Mouse (Mus musculus): ENCODE results near the gene Lipm. TPM values are rescaled to one million over a fixed set of nuclear protein-coding genes. Genes with fewer than 3 reads are reported as not detected.

Lipm gene
- polyA plus RNA-seq, 1 experiment from 2014 or later: not detected

DNA sequence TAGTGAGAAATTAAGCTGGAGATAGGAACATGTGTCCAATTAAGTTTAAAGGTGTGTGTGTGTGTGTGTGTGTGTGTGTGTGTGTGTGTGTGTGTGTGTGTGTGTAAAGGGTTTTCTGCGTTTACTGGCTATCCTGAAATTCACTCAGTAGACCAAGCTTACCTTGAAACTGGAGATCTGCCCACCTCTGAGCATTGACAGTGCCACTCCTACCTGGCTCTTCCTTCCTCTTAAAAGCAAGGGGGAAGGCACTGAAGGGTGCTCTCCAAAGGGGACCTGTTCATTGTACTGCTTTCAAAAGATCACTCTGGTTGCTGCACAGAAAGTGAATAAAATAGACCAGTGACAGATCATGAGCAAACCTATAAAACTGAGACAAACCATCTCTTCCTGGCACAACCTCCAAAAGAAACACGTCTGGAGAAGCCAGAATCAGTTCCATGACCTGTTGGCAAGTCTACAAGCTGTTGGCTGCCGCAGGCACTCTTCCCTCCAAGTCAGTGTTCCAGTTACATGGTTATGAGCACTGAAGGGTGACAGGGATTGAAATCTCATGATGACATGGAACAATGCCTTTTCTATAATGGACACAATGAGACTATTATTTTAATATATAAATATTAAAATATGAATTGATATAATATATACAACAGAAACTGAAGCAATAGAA lies 11.6 kb upstream of the Lipm start:
- ATAC-seq (ENCODE audit: insufficient read depth) (no peak), DNase-seq (no peak)
- Histone ChIP-seq H3K27me3 (ENCODE audit: insufficient read depth, low read length) (no peaks in the 10 kb centered on the region), H3K9ac (no peak overlapping the region), H3K36me3 (ENCODE audit: insufficient read depth) (no peaks in the 10 kb centered on the region), H3K4me3 (ENCODE audit: low read depth, low read length) (no peak overlapping the region), H3K27ac (ENCODE audit: low read depth) (no peak overlapping the region), H3K4me2 (no peak overlapping the region), H3K9me3 (ENCODE audit: low read depth, low read length) (no peaks in the 10 kb centered on the region), H3K4me1 (ENCODE audit: insufficient read depth) (no peaks in the 10 kb centered on the region)
- 69% methylated on average over 3 of the region's 3 CpGs for WGBS
- TF ChIP-seq CTCF (IDR thresholded peaks at IDR 0.05; ENCODE audit: low read depth): no peak

DNA sequence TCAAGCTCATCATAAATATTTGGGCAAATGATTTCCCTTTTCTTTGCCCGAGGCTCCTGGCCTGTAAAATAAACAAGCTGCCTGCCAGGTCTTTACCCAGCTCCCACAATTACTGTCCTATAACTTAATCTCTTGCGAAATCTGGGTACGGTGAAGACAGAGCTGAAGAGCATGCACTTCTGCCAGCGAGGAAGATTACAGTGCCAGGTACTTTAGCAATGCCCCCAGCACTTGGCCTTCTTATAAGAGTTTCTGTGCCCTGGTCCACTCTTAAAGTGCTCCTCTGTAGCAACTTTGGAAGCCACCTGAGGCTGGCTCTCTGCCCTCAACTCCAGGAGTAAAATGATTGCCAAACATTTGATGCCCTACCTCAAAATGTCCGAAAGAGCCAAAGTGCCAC lies 5.4 kb upstream of the Lipm start:
- H3K36me3 ChIP-seq (ENCODE audit: insufficient read depth): no peaks in the 10 kb centered on the region
- H3K9ac ChIP-seq: no peak overlapping the region
- no peaks in the 10 kb centered on the region for H3K4me1 ChIP-seq (ENCODE audit: insufficient read depth)
- no peak overlapping the region for H3K4me3 ChIP-seq (ENCODE audit: low read depth, low read length)
- H3K27me3 ChIP-seq (ENCODE audit: insufficient read depth, low read length): no peaks in the 10 kb centered on the region
- 60% methylated on average over 5 of the region's 5 CpGs for WGBS
- no peak for DNase-seq
- H3K4me2 ChIP-seq: no peak overlapping the region
- TF ChIP-seq CTCF (IDR thresholded peaks at IDR 0.05; ENCODE audit: low read depth): no peak
- no peak overlapping the region for H3K27ac ChIP-seq (ENCODE audit: low read depth)
- H3K9me3 ChIP-seq (ENCODE audit: low read depth, low read length): no peaks in the 10 kb centered on the region
- no peak for ATAC-seq (ENCODE audit: insufficient read depth)

DNA sequence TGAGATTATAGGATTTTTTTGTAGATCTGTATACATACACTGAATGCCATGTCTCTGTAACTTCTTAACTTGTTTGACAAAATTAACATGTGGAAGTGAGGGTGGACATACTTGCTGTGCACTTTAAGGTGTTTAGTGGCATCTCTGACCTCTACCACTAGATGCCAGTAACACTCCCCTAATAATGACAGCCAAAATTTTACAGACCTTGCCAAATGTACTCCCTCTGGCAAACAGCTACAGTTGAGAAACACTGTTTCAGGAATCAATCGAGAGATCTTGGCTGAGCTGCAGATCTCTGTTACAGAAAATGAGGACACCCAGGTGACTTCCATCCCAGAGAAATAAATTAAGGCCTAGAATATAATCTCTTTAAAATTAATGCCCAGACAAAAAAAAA lies 4.5 kb upstream of the Lipm start:
- peak; percentile 7 for DNase-seq

DNA sequence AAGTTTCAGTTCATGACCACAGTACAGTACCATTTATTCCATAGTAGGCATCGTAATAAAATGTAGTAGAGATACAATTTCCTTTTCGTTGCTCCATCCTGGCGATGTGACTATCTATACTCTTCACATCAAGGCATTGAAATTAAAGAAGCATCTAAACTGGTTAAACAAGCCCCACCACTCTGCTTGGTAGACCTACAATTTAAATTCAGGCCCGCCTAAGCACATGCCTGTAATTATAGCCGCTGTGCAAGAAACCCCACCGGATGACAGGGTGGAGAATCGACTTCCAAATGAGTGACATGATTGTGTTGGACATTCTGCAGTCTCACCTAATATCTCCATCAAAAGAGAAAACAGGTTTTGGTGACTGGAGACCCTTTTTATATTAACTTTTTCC lies 1.2 kb downstream of the Lipm start:
- H3K4me3 ChIP-seq (ENCODE audit: low read depth, low read length): no peak overlapping the region
- H3K36me3 ChIP-seq (ENCODE audit: insufficient read depth): no peaks in the 10 kb centered on the region
- H3K9ac ChIP-seq: no peak overlapping the region
- H3K4me2 ChIP-seq: no peak overlapping the region
- H3K27ac ChIP-seq (ENCODE audit: low read depth): no peak overlapping the region
- ATAC-seq (ENCODE audit: insufficient read depth): no peak
- no peaks in the 10 kb centered on the region for H3K27me3 ChIP-seq (ENCODE audit: insufficient read depth, low read length)
- no peak for TF ChIP-seq CTCF (IDR thresholded peaks at IDR 0.05; ENCODE audit: low read depth)
- no peaks in the 10 kb centered on the region for H3K4me1 ChIP-seq (ENCODE audit: insufficient read depth)
- DNase-seq: no peak
- H3K9me3 ChIP-seq (ENCODE audit: low read depth, low read length): no peaks in the 10 kb centered on the region
- WGBS: 86% methylated on average over 7 of the region's 7 CpGs

More for the DNA sequence above, 4.5 kb upstream of the Lipm start:
- Histone ChIP-seq H3K27me3 (ENCODE audit: insufficient read depth, low read length) (no peaks in the 10 kb centered on the region), H3K4me2 (no peak overlapping the region), H3K9ac (no peak overlapping the region), H3K4me1 (ENCODE audit: insufficient read depth) (no peaks in the 10 kb centered on the region), H3K27ac (ENCODE audit: low read depth) (no peak overlapping the region), H3K36me3 (ENCODE audit: insufficient read depth) (no peaks in the 10 kb centered on the region), H3K9me3 (ENCODE audit: low read depth, low read length) (no peaks in the 10 kb centered on the region), H3K4me3 (ENCODE audit: low read depth, low read length) (no peak overlapping the region)
- WGBS: 41% methylated on average over 1 of the region's 1 CpGs
- 0 out of 2 replicates have a peak, but pooled peaks have one; percentile 6 for TF ChIP-seq CTCF (IDR thresholded peaks at IDR 0.05; ENCODE audit: low read depth)
- ATAC-seq (ENCODE audit: insufficient read depth): no peak

DNA sequence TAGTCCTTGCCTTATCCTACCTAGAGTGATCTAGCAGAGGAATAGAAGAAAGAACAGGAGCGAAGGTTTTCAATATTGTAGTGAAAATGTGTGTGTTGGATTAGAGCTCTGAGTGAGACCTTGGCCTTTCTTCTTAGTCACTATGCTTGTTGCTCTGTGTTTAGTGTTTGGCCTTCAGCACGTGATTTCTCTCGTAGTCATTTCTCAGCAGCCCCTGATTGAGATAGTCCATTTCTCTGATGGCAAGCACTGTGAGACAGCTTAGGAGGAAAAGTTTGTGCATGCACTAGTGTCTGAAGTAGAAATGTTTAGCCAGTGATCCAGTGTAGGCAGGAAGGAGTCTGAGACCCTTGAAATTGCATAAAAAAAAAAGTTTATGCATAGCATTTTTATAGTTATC lies 4.1 kb downstream of the Lipm start:
- ATAC-seq (ENCODE audit: insufficient read depth) (no peak), DNase-seq (no peak)
- no peak overlapping the region for H3K27ac ChIP-seq (ENCODE audit: low read depth)
- no peak overlapping the region for H3K4me2 ChIP-seq
- WGBS: 81% methylated on average over 3 of the region's 3 CpGs
- H3K9me3 ChIP-seq (ENCODE audit: low read depth, low read length): no peaks in the 10 kb centered on the region
- no peaks in the 10 kb centered on the region for H3K36me3 ChIP-seq (ENCODE audit: insufficient read depth)
- no peak overlapping the region for H3K9ac ChIP-seq
- no peaks in the 10 kb centered on the region for H3K4me1 ChIP-seq (ENCODE audit: insufficient read depth)
- H3K4me3 ChIP-seq (ENCODE audit: low read depth, low read length): no peak overlapping the region
- no peak for TF ChIP-seq CTCF (IDR thresholded peaks at IDR 0.05; ENCODE audit: low read depth)
- H3K27me3 ChIP-seq (ENCODE audit: insufficient read depth, low read length): no peaks in the 10 kb centered on the region

DNA sequence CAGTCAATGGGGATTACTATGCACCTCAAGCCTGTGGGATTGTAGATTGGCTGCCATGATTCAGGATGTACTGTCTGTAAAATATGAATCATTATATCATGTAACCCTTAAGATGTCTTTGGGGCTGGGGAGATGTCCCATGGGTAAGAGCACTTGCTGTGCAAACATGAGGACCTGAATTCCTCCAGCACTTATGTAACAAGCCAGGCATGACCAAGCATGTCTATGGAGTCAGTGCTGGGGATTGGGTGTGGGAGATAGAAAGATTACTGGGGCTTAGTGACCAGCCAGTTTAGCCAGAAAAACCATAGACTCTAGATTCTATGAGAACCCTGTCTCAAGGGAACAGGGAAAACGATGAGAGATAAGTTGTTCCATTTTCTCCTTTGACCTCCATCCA lies 18.4 kb downstream of the Lipm start:
- H3K27ac ChIP-seq (ENCODE audit: low read depth): no peak overlapping the region
- DNase-seq: no peak
- ATAC-seq (ENCODE audit: insufficient read depth): no peak
- no peak overlapping the region for H3K4me3 ChIP-seq (ENCODE audit: low read depth, low read length)
- H3K27me3 ChIP-seq (ENCODE audit: insufficient read depth, low read length): no peaks in the 10 kb centered on the region
- WGBS: 57% methylated on average over 1 of the region's 1 CpGs
- H3K9me3 ChIP-seq (ENCODE audit: low read depth, low read length): no peaks in the 10 kb centered on the region
- H3K36me3 ChIP-seq (ENCODE audit: insufficient read depth): no peaks in the 10 kb centered on the region
- no peak for TF ChIP-seq CTCF (IDR thresholded peaks at IDR 0.05; ENCODE audit: low read depth)
- no peak overlapping the region for H3K9ac ChIP-seq
- H3K4me2 ChIP-seq: no peak overlapping the region
- no peaks in the 10 kb centered on the region for H3K4me1 ChIP-seq (ENCODE audit: insufficient read depth)

DNA sequence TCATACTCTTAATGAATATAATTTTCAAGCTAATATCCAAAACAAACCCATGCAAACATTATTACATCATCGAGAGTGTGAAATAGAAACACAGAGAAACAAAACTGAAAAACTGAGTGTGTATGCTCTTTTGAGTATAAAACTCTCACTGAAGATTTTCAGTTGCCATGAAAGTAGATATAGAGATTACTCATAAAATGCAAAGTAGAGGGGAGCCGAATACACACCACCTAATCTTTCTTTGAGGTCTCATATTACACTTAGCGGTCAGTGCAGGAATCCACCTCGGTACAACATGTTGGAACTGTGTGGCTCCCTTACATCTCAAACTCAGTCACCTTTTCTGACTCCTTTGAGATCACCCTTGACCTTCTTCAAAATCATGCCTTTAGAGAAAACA lies 18.9 kb downstream of the Lipm start:
- TF ChIP-seq CTCF (IDR thresholded peaks at IDR 0.05; ENCODE audit: low read depth): no peak
- WGBS: 55% methylated on average over 4 of the region's 4 CpGs

More for the DNA sequence above, 18.9 kb downstream of the Lipm start:
- no peak overlapping the region for H3K9ac ChIP-seq
- H3K4me3 ChIP-seq (ENCODE audit: low read depth, low read length): no peak overlapping the region
- no peaks in the 10 kb centered on the region for H3K27me3 ChIP-seq (ENCODE audit: insufficient read depth, low read length)
- no peaks in the 10 kb centered on the region for H3K9me3 ChIP-seq (ENCODE audit: low read depth, low read length)
- H3K4me1 ChIP-seq (ENCODE audit: insufficient read depth): no peaks in the 10 kb centered on the region
- no peak for ATAC-seq (ENCODE audit: insufficient read depth)
- DNase-seq: no peak
- H3K4me2 ChIP-seq: no peak overlapping the region
- no peaks in the 10 kb centered on the region for H3K36me3 ChIP-seq (ENCODE audit: insufficient read depth)
- H3K27ac ChIP-seq (ENCODE audit: low read depth): no peak overlapping the region

Measured in lung, embryonic 14.5 days (tissue).